Mouse (Mus musculus) adrenal gland, adult 18-20 months (tissue): ENCODE measurements around the gene Trpv4. TPM values are rescaled to one million over a fixed set of nuclear protein-coding genes. Genes with fewer than 3 reads are reported as not detected.

Experiments used
- DNase-seq, 2 experiments: peaks; one replicate each; pipeline ENCODE4 v3.0.0; 2021 to 2022; ENCODE audit warnings: low spot score in 2 of 2
- total RNA-seq, 2 experiments: library from RNA; stranded (reverse); gene quantifications; 1 replicate in 1 of 2; 2 replicates in 1 of 2; pipeline ENCODE4 v1.2.3; 2021

Gene Trpv4
- total RNA-seq, 2 experiments from 2014 or later: 3.0 to 4.6 TPM

DNA sequence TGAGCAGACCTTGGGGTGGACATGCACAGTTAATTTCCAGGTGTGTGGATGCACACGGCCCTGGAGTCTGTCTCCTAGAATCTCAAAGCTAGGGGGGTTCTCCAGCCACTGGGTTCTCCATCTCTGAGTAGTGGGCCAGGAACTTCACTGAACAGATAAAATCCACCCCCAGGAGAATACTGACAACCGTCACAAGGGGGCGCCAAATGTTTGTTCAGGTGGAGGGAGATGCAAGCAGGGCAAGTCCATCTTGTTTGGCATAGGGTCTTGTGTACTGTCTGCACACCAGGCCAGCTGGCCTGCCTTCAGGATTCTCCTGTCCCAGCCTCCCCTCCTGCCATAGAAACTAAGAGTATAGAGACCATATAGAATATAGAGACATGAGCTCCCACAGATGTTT lies 32.6 kb downstream of the Trpv4 start:
- DNase-seq: peak; percentile 60 to 72

- DNase-seq: no peak
These were observed 37.9 kb downstream of the Trpv4 start for GRCm38 (mm10) chr5:114620305-114620704.

DNA sequence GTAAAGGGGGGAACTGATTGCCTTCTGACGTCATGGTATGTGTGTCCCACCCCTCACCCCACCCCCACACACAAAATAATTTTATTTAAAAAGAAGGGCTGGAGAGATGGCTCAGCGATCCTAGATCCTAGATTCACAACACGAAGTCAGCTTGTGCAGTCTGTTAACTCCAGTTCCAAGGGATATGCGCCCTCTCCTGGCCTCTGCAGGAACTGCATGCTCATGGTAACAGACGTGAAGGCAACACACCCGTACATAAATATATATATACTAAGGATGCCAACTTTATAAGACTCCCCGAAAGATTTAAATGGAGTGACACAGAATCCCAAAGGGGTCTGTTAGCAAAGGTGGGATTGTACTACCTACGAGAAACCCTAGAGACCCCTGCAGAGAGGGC lies 39.4 kb downstream of the Trpv4 start:
- peak; percentile 74 to 79 for DNase-seq

- DNase-seq: no peak
These were observed 40.4 kb downstream of the Trpv4 start for GRCm38 (mm10) chr5:114617809-114618208.

DNA sequence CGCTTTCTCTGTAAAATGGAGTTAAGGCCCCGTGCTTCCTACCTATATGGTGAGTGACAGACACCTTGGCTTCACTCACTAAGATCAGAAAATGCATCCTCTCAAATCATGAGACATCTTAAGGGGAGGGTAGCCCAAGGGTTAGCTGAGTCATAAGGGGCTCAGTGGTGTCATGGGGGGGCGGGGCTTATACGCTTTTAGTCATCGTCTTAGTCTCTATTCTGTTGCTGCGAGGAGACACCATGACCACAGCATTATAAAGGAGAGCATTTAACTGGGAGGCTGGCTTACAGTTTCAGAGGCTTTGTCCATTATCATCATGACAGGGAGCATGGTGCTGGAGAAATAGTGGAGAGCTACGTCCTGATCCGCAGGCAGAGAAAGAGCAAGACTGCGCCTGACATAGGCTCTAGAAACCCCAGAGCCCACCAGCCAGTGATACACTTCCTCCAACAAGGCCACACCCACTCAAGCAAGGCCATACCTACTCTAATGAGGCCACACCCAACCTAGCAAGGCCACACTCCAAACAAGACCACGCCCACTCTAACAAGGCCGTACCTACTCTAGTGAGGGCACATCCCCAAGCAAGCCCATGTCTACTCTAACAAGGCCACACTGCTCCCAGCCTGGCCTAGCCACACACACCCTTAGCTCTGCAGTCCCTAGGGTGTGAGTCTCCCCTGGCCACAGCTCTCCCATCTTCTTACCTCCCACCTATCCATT lies 41.7 kb downstream of the Trpv4 start:
- no peak for DNase-seq

DNA sequence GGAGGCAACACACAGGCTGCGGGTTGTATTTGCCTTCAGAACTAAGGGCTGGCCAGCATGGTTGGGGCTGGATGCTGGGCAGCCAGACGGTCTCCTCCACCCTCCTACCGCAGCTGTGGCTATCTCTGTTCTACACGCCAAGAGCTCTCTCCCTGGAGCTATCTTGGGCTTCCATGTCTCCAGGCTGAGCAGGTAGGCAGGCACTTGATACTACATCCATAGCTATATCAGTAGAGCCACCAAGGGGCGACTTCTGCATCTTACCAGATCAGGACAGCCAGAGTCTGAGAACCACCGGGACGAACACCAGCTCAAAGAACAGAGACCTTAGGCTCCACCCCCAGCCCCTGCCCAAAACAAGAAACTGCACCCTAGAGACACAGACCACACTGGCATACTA lies 43.4 kb downstream of the Trpv4 start:
- DNase-seq: no peak

GRCm38 (mm10) chr5:114611968-114612608 lies 46.1 kb downstream of the Trpv4 start:
- no peak for DNase-seq

GRCm38 (mm10) chr5:114611256-114611655 lies 47.0 kb downstream of the Trpv4 start:
- DNase-seq: no peak

DNA sequence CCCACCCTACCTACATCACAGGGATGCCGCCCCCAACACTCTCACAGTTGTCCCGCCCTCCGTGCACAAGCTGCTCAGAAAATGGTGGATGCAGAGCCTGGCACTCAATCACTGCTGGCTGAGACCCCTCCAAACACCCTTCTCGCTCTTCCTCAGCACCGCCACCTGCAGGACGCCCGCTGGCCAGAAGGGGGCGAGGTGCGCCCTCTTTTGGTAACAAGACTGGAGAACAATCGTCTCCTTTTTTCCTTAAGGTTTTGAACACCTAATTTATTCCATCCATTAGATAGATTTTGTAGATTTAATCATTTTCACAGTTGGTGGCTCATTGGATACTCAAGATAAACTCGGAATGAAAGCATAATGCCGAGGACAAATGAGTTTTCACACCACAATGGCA lies 49.7 kb downstream of the Trpv4 start:
- peak; percentile 82 to 83 for DNase-seq

DNA sequence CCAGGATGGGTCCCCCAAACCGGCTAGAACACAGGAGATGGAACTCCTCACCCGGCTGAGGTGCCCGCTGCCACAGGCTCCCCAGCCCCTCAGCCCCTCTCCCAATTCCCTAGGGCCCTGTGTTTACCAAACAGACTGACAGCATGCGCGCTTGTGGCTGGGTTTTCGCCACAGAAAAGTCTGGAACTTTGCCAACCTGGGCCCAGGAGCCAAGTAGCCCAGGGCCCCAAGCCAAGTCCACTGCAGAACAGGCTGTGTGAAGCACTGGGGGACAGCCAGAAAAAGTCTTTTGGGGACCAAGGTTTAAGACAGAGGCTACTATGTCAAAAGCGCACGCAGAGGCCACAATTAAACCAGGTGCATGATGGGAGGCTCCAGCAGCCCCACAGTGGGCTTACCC lies 50.6 kb downstream of the Trpv4 start:
- peak; percentile 66 to 69 for DNase-seq

DNA sequence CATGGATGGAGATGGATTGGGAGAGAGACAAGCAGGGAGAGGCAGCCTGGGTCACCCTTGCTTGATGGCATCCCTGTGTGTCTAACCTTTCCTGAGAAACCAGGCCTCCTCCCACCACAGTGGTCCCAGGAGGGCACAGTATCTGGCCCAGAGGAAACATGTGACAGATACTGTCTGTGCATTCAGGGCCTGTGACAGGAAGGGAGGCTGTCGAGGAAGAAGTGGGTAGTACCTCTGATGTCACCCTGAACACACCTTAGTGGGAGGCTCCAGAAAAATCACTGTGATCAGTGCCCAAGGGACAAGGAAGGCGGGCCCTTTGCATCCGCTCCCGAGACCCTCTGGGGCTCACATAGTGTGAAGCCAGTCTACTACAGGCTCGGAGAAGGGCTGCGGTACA lies 52.2 kb downstream of the Trpv4 start:
- DNase-seq: no peak

- DNase-seq: no peak
These were observed 53.4 kb downstream of the Trpv4 start for GRCm38 (mm10) chr5:114604781-114605290.

GRCm38 (mm10) chr5:114603975-114604374 lies 54.2 kb downstream of the Trpv4 start:
- no peak for DNase-seq

GRCm38 (mm10) chr5:114602012-114602411 lies 56.2 kb downstream of the Trpv4 start:
- no peak for DNase-seq

- DNase-seq: no peak
These were observed 60.6 kb downstream of the Trpv4 start for GRCm38 (mm10) chr5:114597652-114598051.

GRCm38 (mm10) chr5:114597222-114597621 lies 61.0 kb downstream of the Trpv4 start:
- no peak for DNase-seq

GRCm38 (mm10) chr5:114596604-114597003 lies 61.6 kb downstream of the Trpv4 start:
- DNase-seq: no peak

DNA sequence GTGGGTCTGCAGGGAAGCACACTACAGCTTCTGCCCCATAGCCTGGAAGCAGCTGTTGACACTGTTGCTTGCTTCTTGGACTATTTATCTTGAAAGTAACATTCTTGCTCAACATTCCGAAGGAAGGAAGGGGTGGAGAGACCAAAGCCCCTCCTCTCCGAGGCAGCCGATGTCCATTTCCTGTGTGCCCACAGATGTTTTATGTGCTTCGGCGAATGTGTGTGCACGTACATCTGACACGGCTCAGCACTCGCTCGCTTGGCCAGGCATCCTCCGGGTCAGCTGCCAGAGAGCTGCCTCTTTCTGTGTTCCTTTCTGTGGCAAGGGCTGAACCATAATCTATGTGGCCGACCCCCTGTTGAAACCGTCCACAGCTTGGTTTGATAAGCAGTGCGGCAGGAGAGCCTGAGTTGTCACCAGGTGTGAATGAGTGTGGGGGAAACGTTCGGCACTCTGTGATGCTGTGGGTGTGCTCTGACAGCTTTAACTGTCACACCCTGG lies 63.4 kb downstream of the Trpv4 start:
- DNase-seq: no peak

DNA sequence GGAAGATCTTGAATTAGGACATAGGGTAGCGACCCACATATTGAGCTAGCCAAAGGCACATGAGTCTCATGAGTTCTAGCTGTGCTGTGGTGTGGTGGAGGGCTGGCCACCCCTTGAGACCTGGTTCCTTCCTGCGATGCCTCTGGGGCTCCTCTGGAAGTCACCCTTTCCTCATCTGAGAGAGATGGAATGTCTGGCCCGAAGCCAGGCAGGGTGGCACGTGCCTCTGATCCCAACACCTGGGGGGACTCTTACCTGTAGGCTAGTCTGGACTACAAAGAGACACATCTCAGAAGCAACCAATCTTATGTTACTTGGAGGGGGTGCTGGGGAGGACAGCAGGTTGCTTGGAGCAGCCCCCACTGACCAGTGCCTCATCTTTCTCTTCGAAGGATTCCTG lies 64.3 kb downstream of the Trpv4 start:
- no peak for DNase-seq

GRCm38 (mm10) chr5:114593161-114593821 lies 64.9 kb downstream of the Trpv4 start:
- no peak for DNase-seq

GRCm38 (mm10) chr5:114592463-114593160 lies 65.6 kb downstream of the Trpv4 start:
- DNase-seq: no peak
